Mouse (Mus musculus): ENCODE measurements at regions not wholly inside any gene's neighbourhood (a gene's known extent, or its start where the extent isn't known, plus 50 kb on each side); places are given as distances from the start of the nearest gene placed in this dataset.

DNA sequence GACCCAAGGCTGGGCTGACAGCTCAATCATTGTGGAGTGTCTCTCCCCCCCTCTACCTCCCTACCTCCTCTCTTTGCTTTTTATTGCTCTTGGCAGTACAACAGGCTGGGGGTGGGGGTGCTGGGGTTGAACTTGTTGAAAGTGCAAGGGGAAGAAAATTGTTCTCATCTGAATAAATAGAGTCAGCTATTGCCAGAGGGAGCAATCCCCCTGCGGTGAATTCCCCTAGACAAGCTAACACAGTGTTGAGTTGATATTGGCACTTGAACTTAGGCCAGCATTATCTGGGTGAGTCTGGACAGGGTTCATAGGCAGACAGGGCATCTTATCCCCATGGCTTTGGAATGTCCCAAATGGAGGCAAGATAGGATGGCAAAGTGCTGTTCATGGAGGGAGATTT is 159.3 kb downstream of the Adamts15 start:
- no peaks in the 10 kb centered on the region for H3K36me3 ChIP-seq (ENCODE audit: control insufficient read depth, insufficient read depth, low read length)
- no peak overlapping the region for H3K4me3 ChIP-seq (ENCODE audit: low read length)

DNA sequence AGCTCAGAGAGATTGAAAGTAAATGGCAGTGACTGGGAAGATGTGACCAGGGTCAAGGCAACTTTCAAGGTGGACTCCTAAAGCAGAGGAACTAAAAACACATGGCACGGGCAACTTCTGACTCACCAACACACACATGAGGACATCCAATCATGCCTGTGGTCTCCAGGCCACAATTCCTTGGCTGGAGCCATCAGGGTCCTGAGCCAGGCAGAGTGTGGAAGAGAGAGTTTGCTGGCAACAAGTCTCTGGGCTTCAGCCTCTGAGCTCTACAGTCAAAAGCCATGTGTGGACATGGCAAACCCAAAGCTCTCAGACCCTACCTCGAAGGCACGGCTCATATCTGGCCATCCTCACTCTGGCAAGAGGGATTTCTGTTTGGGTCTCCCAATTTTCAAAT is 164.1 kb downstream of the Adamts15 start:
- WGBS: 95% methylated on average over 3 of the region's 3 CpGs

More for the DNA sequence above, 159.3 kb downstream of the Adamts15 start:
- Histone ChIP-seq H3K9ac (ENCODE audit: low read depth, low read length) (no peak overlapping the region), H3K27ac (ENCODE audit: low read length) (no peak overlapping the region), H3K27me3 (replicated peaks; ENCODE audit: control insufficient read depth, insufficient read depth, low read length) (no peaks in the 10 kb centered on the region), H3K4me1 (ENCODE audit: control insufficient read depth, insufficient read depth, low read length) (no peaks in the 10 kb centered on the region), H3K4me2 (ENCODE audit: low read depth, low read length) (no peak overlapping the region), H3K9me3 (ENCODE audit: control insufficient read depth, low read length) (no peaks in the 10 kb centered on the region)
- no peak for ATAC-seq
- whole genome bisulfite sequencing: 79% methylated on average over 1 of the region's 1 CpGs

DNA sequence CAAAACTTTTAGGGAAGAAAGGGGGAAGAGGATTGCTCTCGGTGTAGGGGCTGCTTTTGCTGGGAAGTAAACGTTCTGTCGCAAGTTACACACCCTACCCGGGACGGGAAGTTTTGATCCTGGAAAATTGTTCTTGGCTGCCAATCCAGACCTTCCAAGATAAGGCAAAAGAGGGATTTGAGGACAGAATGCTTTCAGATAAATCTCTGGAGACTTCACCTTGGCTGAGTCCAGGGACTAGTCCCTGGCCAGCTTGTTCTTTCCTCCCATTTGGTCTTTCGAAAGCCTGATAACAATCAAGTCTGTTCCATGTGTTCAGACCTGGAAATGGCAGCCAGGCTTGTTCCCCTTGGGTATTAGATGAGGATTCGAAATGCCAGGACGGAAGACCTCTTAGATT is 164.8 kb downstream of the Adamts15 start:
- Histone ChIP-seq H3K4me1 (ENCODE audit: control insufficient read depth, insufficient read depth, low read length) (no peaks in the 10 kb centered on the region), H3K9ac (ENCODE audit: low read depth, low read length) (no peak overlapping the region), H3K9me3 (ENCODE audit: control insufficient read depth, low read length) (no peaks in the 10 kb centered on the region), H3K27ac (ENCODE audit: low read length) (no peak overlapping the region), H3K4me3 (ENCODE audit: low read length) (no peak overlapping the region), H3K27me3 (replicated peaks; ENCODE audit: control insufficient read depth, insufficient read depth, low read length) (no peaks in the 10 kb centered on the region), H3K4me2 (ENCODE audit: low read depth, low read length) (no peak overlapping the region), H3K36me3 (ENCODE audit: control insufficient read depth, insufficient read depth, low read length) (no peaks in the 10 kb centered on the region)
- 91% methylated on average over 8 of the region's 8 CpGs for WGBS
- ATAC-seq: no peak

More for the DNA sequence above, 164.1 kb downstream of the Adamts15 start:
- no peak for ATAC-seq
- Histone ChIP-seq H3K9ac (ENCODE audit: low read depth, low read length) (no peak overlapping the region), H3K27ac (ENCODE audit: low read length) (no peak overlapping the region), H3K27me3 (replicated peaks; ENCODE audit: control insufficient read depth, insufficient read depth, low read length) (no peaks in the 10 kb centered on the region), H3K4me3 (ENCODE audit: low read length) (no peak overlapping the region), H3K4me1 (ENCODE audit: control insufficient read depth, insufficient read depth, low read length) (no peaks in the 10 kb centered on the region), H3K4me2 (ENCODE audit: low read depth, low read length) (no peak overlapping the region), H3K9me3 (ENCODE audit: control insufficient read depth, low read length) (no peaks in the 10 kb centered on the region), H3K36me3 (ENCODE audit: control insufficient read depth, insufficient read depth, low read length) (no peaks in the 10 kb centered on the region)

DNA sequence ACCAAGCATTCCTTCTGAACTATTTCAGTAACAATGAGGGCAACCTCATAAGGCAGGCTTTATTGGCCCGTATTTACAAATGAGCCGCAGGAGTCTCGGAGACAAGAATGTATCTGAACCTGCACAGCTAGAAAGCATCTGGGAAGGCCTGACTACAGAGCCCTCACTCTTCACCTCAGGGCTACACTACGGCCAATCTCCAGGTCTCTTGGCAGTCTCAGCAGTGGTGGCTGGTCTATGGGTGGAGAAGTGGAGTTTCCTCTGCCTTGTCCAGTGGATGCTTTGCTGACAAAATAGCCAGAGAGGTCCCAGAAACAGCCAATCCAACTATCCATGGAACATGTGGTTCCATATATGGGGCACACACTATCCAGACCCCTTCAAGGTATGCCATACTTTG is 165.5 kb downstream of the Adamts15 start:
- Histone ChIP-seq H3K4me2 (ENCODE audit: low read depth, low read length) (no peak overlapping the region), H3K4me1 (ENCODE audit: control insufficient read depth, insufficient read depth, low read length) (no peaks in the 10 kb centered on the region), H3K36me3 (ENCODE audit: control insufficient read depth, insufficient read depth, low read length) (no peaks in the 10 kb centered on the region), H3K27me3 (replicated peaks; ENCODE audit: control insufficient read depth, insufficient read depth, low read length) (no peaks in the 10 kb centered on the region), H3K27ac (ENCODE audit: low read length) (no peak overlapping the region), H3K9me3 (ENCODE audit: control insufficient read depth, low read length) (no peaks in the 10 kb centered on the region), H3K9ac (ENCODE audit: low read depth, low read length) (no peak overlapping the region), H3K4me3 (ENCODE audit: low read length) (no peak overlapping the region)
- ATAC-seq: no peak
- 75% methylated on average over 4 of the region's 4 CpGs for WGBS

DNA sequence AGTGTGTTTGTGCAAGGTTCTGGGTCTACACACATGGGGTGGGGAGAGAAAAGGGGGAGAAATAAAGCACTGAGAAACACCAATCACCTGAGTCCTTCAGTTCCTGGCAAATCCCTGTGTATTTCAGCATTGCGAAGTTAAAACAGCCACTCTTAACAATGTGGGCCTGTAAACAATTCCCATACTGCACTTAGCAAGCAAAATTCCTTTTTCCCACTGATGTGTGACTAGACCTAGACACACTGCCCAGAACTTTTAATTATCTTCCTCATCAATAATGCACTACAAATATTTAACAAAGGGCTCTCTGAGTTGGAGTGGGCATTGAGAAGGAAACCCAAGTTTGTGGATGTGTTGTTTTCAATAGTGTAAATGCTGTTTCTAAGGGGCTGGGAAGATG is 166.7 kb downstream of the Adamts15 start:
- H3K27ac ChIP-seq (ENCODE audit: low read length): no peak overlapping the region

DNA sequence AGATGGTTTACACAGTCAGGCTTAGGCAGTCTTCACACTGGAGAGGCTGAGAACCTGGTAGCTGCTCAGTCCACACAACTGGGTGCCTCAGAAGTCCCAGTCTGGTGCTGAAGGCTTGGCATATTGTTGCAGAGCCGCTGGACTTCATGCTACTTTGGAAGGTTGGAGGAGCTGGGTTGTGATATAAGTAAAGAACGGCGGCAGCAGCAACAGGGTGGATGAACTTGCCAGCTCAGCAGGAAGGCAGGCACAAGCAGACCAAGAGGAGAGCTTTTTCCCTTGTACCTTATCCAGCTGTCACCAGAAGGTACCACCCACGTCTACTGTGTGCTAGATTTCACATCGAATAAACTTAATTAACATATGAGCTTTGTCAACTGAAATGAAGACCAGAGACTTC is 167.4 kb downstream of the Adamts15 start:
- Histone ChIP-seq H3K27ac (ENCODE audit: low read length) (no peak overlapping the region), H3K4me1 (ENCODE audit: control insufficient read depth, insufficient read depth, low read length) (no peaks in the 10 kb centered on the region), H3K36me3 (ENCODE audit: control insufficient read depth, insufficient read depth, low read length) (no peaks in the 10 kb centered on the region), H3K9ac (ENCODE audit: low read depth, low read length) (no peak overlapping the region), H3K4me2 (ENCODE audit: low read depth, low read length) (no peak overlapping the region), H3K27me3 (replicated peaks; ENCODE audit: control insufficient read depth, insufficient read depth, low read length) (no peaks in the 10 kb centered on the region), H3K4me3 (ENCODE audit: low read length) (no peak overlapping the region), H3K9me3 (ENCODE audit: control insufficient read depth, low read length) (no peaks in the 10 kb centered on the region)
- no peak for ATAC-seq
- 86% methylated on average over 5 of the region's 5 CpGs for WGBS

More for the DNA sequence above, 166.7 kb downstream of the Adamts15 start:
- no peak overlapping the region for H3K4me2 ChIP-seq (ENCODE audit: low read depth, low read length)
- 93% methylated on average over 1 of the region's 1 CpGs for WGBS
- no peaks in the 10 kb centered on the region for H3K9me3 ChIP-seq (ENCODE audit: control insufficient read depth, low read length)
- no peak overlapping the region for H3K9ac ChIP-seq (ENCODE audit: low read depth, low read length)
- no peak overlapping the region for H3K4me3 ChIP-seq (ENCODE audit: low read length)
- no peaks in the 10 kb centered on the region for H3K36me3 ChIP-seq (ENCODE audit: control insufficient read depth, insufficient read depth, low read length)
- ATAC-seq: no peak
- no peaks in the 10 kb centered on the region for H3K4me1 ChIP-seq (ENCODE audit: control insufficient read depth, insufficient read depth, low read length)
- no peaks in the 10 kb centered on the region for H3K27me3 ChIP-seq (replicated peaks; ENCODE audit: control insufficient read depth, insufficient read depth, low read length)

DNA sequence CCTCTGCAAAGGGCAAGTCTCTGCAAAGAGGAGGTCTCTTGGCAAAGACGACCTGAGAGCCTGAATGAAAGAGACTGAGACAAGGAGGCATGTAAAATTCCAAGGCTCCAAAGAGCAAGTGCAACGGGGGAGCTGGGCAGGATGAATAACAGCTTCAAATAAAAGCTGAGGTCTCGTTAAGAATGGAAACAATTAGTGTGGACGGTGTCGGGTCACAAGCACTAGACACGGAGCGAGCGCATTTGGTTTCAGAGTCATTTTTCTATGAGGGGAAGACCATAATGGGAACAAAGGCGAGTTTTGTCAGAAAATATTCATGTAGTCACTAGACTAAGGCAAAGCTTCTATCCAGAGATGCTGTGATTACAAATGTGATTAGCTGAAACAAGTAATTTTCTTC is 178.8 kb downstream of the Adamts15 start:
- WGBS: 68% methylated on average over 9 of the region's 9 CpGs
- Histone ChIP-seq H3K36me3 (ENCODE audit: control insufficient read depth, insufficient read depth, low read length) (no peaks in the 10 kb centered on the region), H3K4me3 (ENCODE audit: low read length) (no peak overlapping the region), H3K9ac (ENCODE audit: low read depth, low read length) (no peak overlapping the region), H3K4me2 (ENCODE audit: low read depth, low read length) (no peak overlapping the region), H3K4me1 (ENCODE audit: control insufficient read depth, insufficient read depth, low read length) (no peaks in the 10 kb centered on the region; the same call in 1 of the 2 replicates), H3K27me3 (replicated peaks; ENCODE audit: control insufficient read depth, insufficient read depth, low read length) (no peaks in the 10 kb centered on the region), H3K9me3 (ENCODE audit: control insufficient read depth, low read length) (no peaks in the 10 kb centered on the region), H3K27ac (ENCODE audit: low read length) (no peak overlapping the region)
- ATAC-seq: no peak

DNA sequence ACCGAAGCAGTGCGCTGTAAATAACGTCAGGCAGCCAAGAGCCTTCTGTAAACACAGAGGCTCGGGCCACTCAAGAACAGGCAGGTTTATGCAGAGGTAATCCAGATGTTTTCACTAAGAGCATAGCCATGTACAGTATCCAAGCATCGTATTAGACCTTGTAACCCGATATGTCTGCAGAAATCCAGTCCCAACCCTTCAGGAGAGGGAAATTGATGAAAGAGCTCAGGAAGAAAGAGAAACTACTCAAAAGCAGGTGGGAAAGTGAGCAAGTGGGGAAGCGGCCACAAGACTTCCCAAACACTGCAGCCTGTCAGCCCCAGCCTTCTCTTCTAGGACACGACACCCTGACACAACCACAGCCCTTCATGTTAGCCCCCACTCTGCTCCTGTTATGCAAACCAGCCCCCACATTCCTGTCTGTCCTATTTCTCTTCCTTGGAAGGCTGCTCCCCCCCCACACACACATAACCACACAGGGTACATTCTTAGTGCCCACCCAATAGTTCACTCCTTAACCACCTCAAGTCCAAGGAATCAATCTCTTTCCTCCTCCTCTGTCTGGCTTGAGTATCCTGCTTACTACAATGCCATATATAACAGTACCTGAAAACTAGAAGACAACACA is 179.7 kb downstream of the Adamts15 start:
- Histone ChIP-seq H3K36me3 (ENCODE audit: control insufficient read depth, insufficient read depth, low read length) (no peaks in the 10 kb centered on the region), H3K9ac (ENCODE audit: low read depth, low read length) (no peak overlapping the region), H3K27ac (ENCODE audit: low read length) (no peak overlapping the region), H3K27me3 (replicated peaks; ENCODE audit: control insufficient read depth, insufficient read depth, low read length) (no peaks in the 10 kb centered on the region), H3K4me2 (ENCODE audit: low read depth, low read length) (no peak overlapping the region), H3K4me3 (ENCODE audit: low read length) (no peak overlapping the region), H3K9me3 (ENCODE audit: control insufficient read depth, low read length) (no peaks in the 10 kb centered on the region), H3K4me1 (ENCODE audit: control insufficient read depth, insufficient read depth, low read length) (no peaks in the 10 kb centered on the region; the same call in 1 of the 2 replicates)
- ATAC-seq: peak; percentile 60
- 41% methylated on average over 8 of the region's 8 CpGs for WGBS

DNA sequence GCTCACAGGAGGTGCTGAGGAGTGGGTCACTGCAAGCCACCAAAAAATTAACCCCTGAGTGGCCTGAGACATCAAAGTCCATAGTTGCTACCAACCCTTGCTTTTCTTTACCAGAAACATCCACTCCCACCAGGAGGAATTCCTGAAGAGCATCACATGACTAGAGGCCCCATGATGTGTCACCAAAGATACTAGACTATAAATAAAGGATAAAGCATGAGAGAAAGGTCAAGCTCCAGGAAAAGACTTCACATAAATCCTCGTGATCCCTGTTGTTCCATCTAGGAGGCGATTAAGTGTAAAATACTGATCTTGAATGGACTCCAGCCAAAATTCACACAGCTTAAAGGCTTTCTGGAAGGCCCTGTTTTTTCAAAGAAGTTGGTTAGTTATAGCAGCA is 190.6 kb downstream of the Adamts15 start:
- Histone ChIP-seq H3K9me3 (ENCODE audit: control insufficient read depth, low read length) (no peaks in the 10 kb centered on the region), H3K27me3 (replicated peaks; ENCODE audit: control insufficient read depth, insufficient read depth, low read length) (no peaks in the 10 kb centered on the region), H3K36me3 (ENCODE audit: control insufficient read depth, insufficient read depth, low read length) (no peaks in the 10 kb centered on the region), H3K9ac (ENCODE audit: low read depth, low read length) (no peak overlapping the region), H3K4me1 (ENCODE audit: control insufficient read depth, insufficient read depth, low read length) (peaks cover 3% of the 10 kb centered on the region; the same call in 1 of the 2 replicates), H3K4me2 (ENCODE audit: low read depth, low read length) (no peak overlapping the region), H3K27ac (ENCODE audit: low read length) (no peak overlapping the region), H3K4me3 (ENCODE audit: low read length) (no peak overlapping the region)
- no peak for ATAC-seq
- WGBS: 53% methylated on average over 2 of the region's 2 CpGs
